Mouse (Mus musculus): ENCODE results near the gene Lsm10. TPM values are rescaled to one million over a fixed set of nuclear protein-coding genes. Genes with fewer than 3 reads are reported as not detected.

Gene Lsm10
- polyA plus RNA-seq, 1 experiment, result 21.2 TPM

GRCm38 (mm10) chr4:126109613-126110373 is 13.4 kb downstream of the Lsm10 start:
- Histone ChIP-seq H3K4me3 (replicated peaks; ENCODE audit: control insufficient read depth, low read depth, low read length) (peak overlapping the region; percentile 1), H3K27ac (ENCODE audit: control insufficient read depth, insufficient read depth, low read depth, low read length, poor library complexity) (peak overlapping the region; percentile 96), H3K4me1 (ENCODE audit: control insufficient read depth, insufficient read depth, low read length) (peaks cover 8% of the 10 kb centered on the region; the same call in 1 of the 2 replicates)
- no peak for TF ChIP-seq CTCF (IDR thresholded peaks at IDR 0.05; ENCODE audit: control insufficient read depth, insufficient read depth, low read length)
- TF ChIP-seq POLR2A (IDR thresholded peaks at IDR 0.05; ENCODE audit: borderline replicate concordance, control insufficient read depth, low read depth, low read length), result no peak
- WGBS, result 40% methylated on average over 10 of the region's 10 CpGs

- Histone ChIP-seq H3K4me3 (replicated peaks; ENCODE audit: control insufficient read depth, low read depth, low read length) (peak overlapping the region; percentile 31), H3K4me1 (ENCODE audit: control insufficient read depth, insufficient read depth, low read length) (peaks cover 8% of the 10 kb centered on the region; the same call in 1 of the 2 replicates), H3K27ac (ENCODE audit: control insufficient read depth, insufficient read depth, low read depth, low read length, poor library complexity) (peak overlapping the region; percentile 96)
- WGBS, result 1% methylated on average over 12 of the region's 12 CpGs
- TF ChIP-seq CTCF (IDR thresholded peaks at IDR 0.05; ENCODE audit: control insufficient read depth, insufficient read depth, low read length), result 0 out of 2 replicates have a peak, but pooled peaks have one; percentile 7
- TF ChIP-seq POLR2A (IDR thresholded peaks at IDR 0.05; ENCODE audit: borderline replicate concordance, control insufficient read depth, low read depth, low read length), result peak; percentile 76
Measured at GRCm38 (mm10) chr4:126110374-126111152, 14.1 kb downstream of the Lsm10 start.

- Histone ChIP-seq H3K4me1 (ENCODE audit: control insufficient read depth, insufficient read depth, low read length) (peaks cover 8% of the 10 kb centered on the region; the same call in 1 of the 2 replicates), H3K27ac (ENCODE audit: control insufficient read depth, insufficient read depth, low read depth, low read length, poor library complexity) (peak overlapping the region; percentile 96), H3K4me3 (replicated peaks; ENCODE audit: control insufficient read depth, low read depth, low read length) (peak overlapping the region; percentile 26)
- WGBS, result 12% methylated on average over 7 of the region's 7 CpGs
- TF ChIP-seq CTCF (IDR thresholded peaks at IDR 0.05; ENCODE audit: control insufficient read depth, insufficient read depth, low read length) (no peak), POLR2A (IDR thresholded peaks at IDR 0.05; ENCODE audit: borderline replicate concordance, control insufficient read depth, low read depth, low read length) (no peak)
Measured at GRCm38 (mm10) chr4:126111153-126111549, 14.7 kb downstream of the Lsm10 start.

GRCm38 (mm10) chr4:126113243-126113642 is 16.8 kb downstream of the Lsm10 start:
- WGBS, result 76% methylated on average over 4 of the region's 4 CpGs
- TF ChIP-seq POLR2A (IDR thresholded peaks at IDR 0.05; ENCODE audit: borderline replicate concordance, control insufficient read depth, low read depth, low read length) (no peak), CTCF (IDR thresholded peaks at IDR 0.05; ENCODE audit: control insufficient read depth, insufficient read depth, low read length) (no peak)
- H3K27ac ChIP-seq (ENCODE audit: control insufficient read depth, insufficient read depth, low read depth, low read length, poor library complexity), result no peak overlapping the region
- H3K4me3 ChIP-seq (replicated peaks; ENCODE audit: control insufficient read depth, low read depth, low read length), result no peak overlapping the region
- peaks cover 7% of the 10 kb centered on the region; the same call in 1 of the 2 replicates for H3K4me1 ChIP-seq (ENCODE audit: control insufficient read depth, insufficient read depth, low read length)

GRCm38 (mm10) chr4:126113943-126114342 is 17.5 kb downstream of the Lsm10 start:
- no peak for TF ChIP-seq POLR2A (IDR thresholded peaks at IDR 0.05; ENCODE audit: borderline replicate concordance, control insufficient read depth, low read depth, low read length)
- TF ChIP-seq CTCF (IDR thresholded peaks at IDR 0.05; ENCODE audit: control insufficient read depth, insufficient read depth, low read length), result peak; percentile 79
- Histone ChIP-seq H3K27ac (ENCODE audit: control insufficient read depth, insufficient read depth, low read depth, low read length, poor library complexity) (no peak overlapping the region), H3K4me3 (replicated peaks; ENCODE audit: control insufficient read depth, low read depth, low read length) (no peak overlapping the region), H3K4me1 (ENCODE audit: control insufficient read depth, insufficient read depth, low read length) (peaks cover 7% of the 10 kb centered on the region; the same call in 1 of the 2 replicates)
- 7% methylated on average over 6 of the region's 6 CpGs for WGBS

- Histone ChIP-seq H3K4me1 (ENCODE audit: control insufficient read depth, insufficient read depth, low read length) (no peaks in the 10 kb centered on the region; the same call in 1 of the 2 replicates), H3K27ac (ENCODE audit: control insufficient read depth, insufficient read depth, low read depth, low read length, poor library complexity) (no peak overlapping the region), H3K4me3 (replicated peaks; ENCODE audit: control insufficient read depth, low read depth, low read length) (no peak overlapping the region)
- 89% methylated on average over 9 of the region's 9 CpGs for WGBS
- TF ChIP-seq CTCF (IDR thresholded peaks at IDR 0.05; ENCODE audit: control insufficient read depth, insufficient read depth, low read length) (no peak), POLR2A (IDR thresholded peaks at IDR 0.05; ENCODE audit: borderline replicate concordance, control insufficient read depth, low read depth, low read length) (no peak)
Measured at GRCm38 (mm10) chr4:126115411-126115810, 19.0 kb downstream of the Lsm10 start.

- TF ChIP-seq CTCF (IDR thresholded peaks at IDR 0.05; ENCODE audit: control insufficient read depth, insufficient read depth, low read length), result no peak
- no peak for TF ChIP-seq POLR2A (IDR thresholded peaks at IDR 0.05; ENCODE audit: borderline replicate concordance, control insufficient read depth, low read depth, low read length)
- 73% methylated on average over 6 of the region's 6 CpGs for WGBS
- Histone ChIP-seq H3K4me1 (ENCODE audit: control insufficient read depth, insufficient read depth, low read length) (no peaks in the 10 kb centered on the region; the same call in 1 of the 2 replicates), H3K4me3 (replicated peaks; ENCODE audit: control insufficient read depth, low read depth, low read length) (no peak overlapping the region), H3K27ac (ENCODE audit: control insufficient read depth, insufficient read depth, low read depth, low read length, poor library complexity) (no peak overlapping the region)
Measured at GRCm38 (mm10) chr4:126115871-126116521, 19.6 kb downstream of the Lsm10 start.

All from bone marrow, adult 2 months (tissue).